Mouse (Mus musculus) thymus, postnatal 14 days (tissue): Measurements from ENCODE around the gene Mmp24.

Source experiments
- DNase-seq: peaks from one replicate; pipeline ENCODE4 v3.0.0; 2021

Gene Mmp24

DNA sequence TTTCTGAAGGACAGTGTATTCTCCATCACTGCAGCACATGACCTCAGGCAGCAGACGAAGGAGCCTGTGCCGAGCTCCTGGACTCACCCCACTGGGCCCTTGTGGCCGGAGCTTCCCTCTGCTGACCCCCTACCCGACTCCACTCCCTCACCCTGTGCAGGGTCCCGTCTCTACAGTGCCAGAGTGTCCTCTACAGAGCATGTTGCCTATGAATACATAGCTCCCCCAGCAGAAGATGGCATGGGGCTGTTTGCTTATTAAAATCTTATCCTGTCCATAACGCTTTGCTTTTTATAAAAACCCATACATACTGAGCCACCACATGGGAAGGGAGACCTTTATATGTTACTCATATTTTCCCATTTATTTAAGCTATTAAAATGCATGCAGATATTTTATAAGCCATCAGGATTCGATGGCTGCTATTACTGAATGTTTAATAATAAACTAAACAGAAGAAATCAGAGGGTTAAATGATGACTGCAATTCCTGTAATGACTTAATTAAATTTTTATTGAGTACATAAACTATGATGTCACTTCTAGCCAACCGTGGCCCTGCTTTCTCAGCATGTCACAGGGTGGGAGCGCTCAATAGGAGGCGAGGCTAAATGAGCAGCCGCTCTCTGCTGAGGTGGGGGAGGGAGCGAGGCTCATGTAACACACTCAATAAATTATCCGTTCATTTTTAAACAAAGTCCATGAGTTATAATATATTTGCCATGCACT, 87.6 kb downstream of the Mmp24 start:
- no peak for DNase-seq

DNA sequence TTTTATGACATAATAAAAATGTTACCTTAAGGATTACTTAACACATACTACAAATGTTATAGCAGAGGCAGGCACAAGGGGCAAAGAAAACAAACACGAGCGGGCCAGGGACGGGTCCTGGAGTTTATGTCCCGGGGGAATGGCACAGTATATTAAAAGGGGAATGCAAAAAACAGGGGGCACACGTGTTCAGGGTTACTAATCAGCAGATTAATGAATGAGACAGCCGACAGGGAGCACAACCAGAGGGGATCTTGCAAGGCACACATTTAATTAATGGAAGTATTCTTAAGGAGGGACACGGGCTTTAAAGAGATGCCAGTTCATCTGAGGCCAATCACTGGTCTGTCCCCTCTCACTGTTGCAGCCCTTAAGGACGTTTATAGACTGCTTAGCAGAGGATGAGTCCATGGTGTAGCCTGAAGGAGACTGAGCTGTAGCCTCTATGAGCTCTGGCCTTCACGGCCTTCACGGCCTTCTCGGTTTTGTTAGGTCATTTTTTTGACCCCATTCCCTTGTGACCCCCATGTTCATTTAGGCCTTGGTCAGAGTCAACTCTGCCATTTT, 88.2 kb downstream of the Mmp24 start:
- DNase-seq = no peak
